Comparison of ENCODE assay signal across 12 mouse cellular contexts in genomic region chr3:152108003-152108395, GRCm38 (mm10). TPM values are rescaled to one million over a fixed set of nuclear protein-coding genes. Genes with fewer than 3 reads are reported as not detected.
DNase-seq lines count a peak whose midpoint lies in the region; ATAC-seq and TF ChIP-seq lines count a peak whose summit lies in the region.
"Had no signal": no experiment of that assay in that cellular context is flagged by ENCODE, and none has a peak within 500 bp of the region (broad histone marks: within the 10 kb centered on the region; RNA-seq: fewer than 3 reads in every experiment).

No protein-coding gene starts in this region.

- H3K9ac ChIP-seq in kidney, embryonic 14.5 days (ENCODE audit: low read depth, low read length) = no peak overlapping the region
- peak overlapping the region; percentile 59 for H3K9ac ChIP-seq in MEL (ENCODE audit: control insufficient read depth, low read depth, low read length, poor library complexity, severe bottlenecking)
- H3K9ac ChIP-seq in intestine, embryonic 15.5 days = no peak overlapping the region
- H3K9ac ChIP-seq: midbrain, embryonic 12.5 days had no signal

- intact Hi-C loops in heart, postnatal 14 days (cut with DNase I) = no loop called here

- H3K4me3 ChIP-seq in kidney, embryonic 14.5 days (ENCODE audit: low read length) = no peak overlapping the region
- peak overlapping the region; percentile 56 to 57 for H3K4me3 ChIP-seq in MEL (ENCODE audit: control insufficient read depth in 1 of 2, insufficient read depth in 1 of 2, low read depth in 2 of 2, low read length in 2 of 2)
- H3K4me3 ChIP-seq in intestine, embryonic 15.5 days (replicated peaks) = no peak overlapping the region

- 56% methylated on average over 5 of the region's 5 CpGs for WGBS in kidney, embryonic 14.5 days
- 64% methylated on average over 5 of the region's 5 CpGs for WGBS in intestine, embryonic 15.5 days

- peaks cover 28% of the 10 kb centered on the region; the same call in 1 of the 2 replicates for H3K4me1 ChIP-seq in kidney, embryonic 14.5 days (ENCODE audit: control insufficient read depth, insufficient read depth, low read length)
- H3K4me1 ChIP-seq in MEL (ENCODE audit: control insufficient read depth in 1 of 2, insufficient read depth in 2 of 2, low read length in 2 of 2) = peaks cover 7 to 28% of the 10 kb centered on the region in 2 experiments
- H3K4me1 ChIP-seq in intestine, embryonic 15.5 days (replicated peaks) = peaks cover 12% of the 10 kb centered on the region; the same call in 1 of the 2 replicates

- H3K79me2 ChIP-seq in MEL (ENCODE audit: control insufficient read depth, insufficient read depth, low read length, poor library complexity) = no peaks in the 10 kb centered on the region

- H3K27me3 ChIP-seq in kidney, embryonic 14.5 days (ENCODE audit: control insufficient read depth, insufficient read depth, low read length) = peaks cover 8% of the 10 kb centered on the region; the same call in 1 of the 2 replicates
- no peaks in the 10 kb centered on the region for H3K27me3 ChIP-seq in MEL (ENCODE audit: control insufficient read depth in 1 of 2, insufficient read depth in 2 of 2, low read length in 2 of 2)
- H3K27me3 ChIP-seq in intestine, embryonic 15.5 days (replicated peaks) = no peaks in the 10 kb centered on the region

- DNase-seq in heart, adult 11 months = peak; percentile 87
- DNase-seq in heart, postnatal 14 days = no peak
- DNase-seq in kidney, adult 11 months = no peak
- no peak for DNase-seq in MEL (ENCODE audit: low read depth, low spot score)
- no peak for DNase-seq in cerebellum, postnatal 4 days (ENCODE audit: low spot score in 2 of 2)
- no peak for DNase-seq in cerebellum, adult 9-11 months
- DNase-seq: B cell, adult 2 months; embryo, embryonic 11 days; lung, adult 2 months had no signal

- ATAC-seq in kidney, embryonic 14.5 days (ENCODE audit: low FRiP score, low TSS enrichment) = no peak
- no peak for ATAC-seq in intestine, embryonic 15.5 days

- TF ChIP-seq POLR2A in MEL (IDR thresholded peaks at IDR 0.05; ENCODE audit: control insufficient read depth in 1 of 2, insufficient read depth in 1 of 2, low read depth in 1 of 2, low read length in 2 of 2, poor library complexity in 1 of 2) = no peak

- TF ChIP-seq EP300 in MEL (IDR thresholded peaks at IDR 0.05; ENCODE audit: low read depth in 1 of 2, low read length in 2 of 2) = no peak

- no peaks in the 10 kb centered on the region for H3K36me3 ChIP-seq in kidney, embryonic 14.5 days (ENCODE audit: control insufficient read depth, insufficient read depth, low read length)
- peaks cover 0 to 9% of the 10 kb centered on the region in 2 experiments; a peak in 2 of 4 replicates for H3K36me3 ChIP-seq in MEL (ENCODE audit: control insufficient read depth in 1 of 2, insufficient read depth in 2 of 2, low read length in 2 of 2)
- H3K36me3 ChIP-seq in intestine, embryonic 15.5 days = no peaks in the 10 kb centered on the region
- H3K36me3 ChIP-seq: midbrain, embryonic 12.5 days had no signal

- TF ChIP-seq RAD21 in MEL (IDR thresholded peaks at IDR 0.05; ENCODE audit: low read depth, low read length) = no peak

- H3K4me2 ChIP-seq in kidney, embryonic 14.5 days (replicated peaks; ENCODE audit: low read depth, low read length) = peak overlapping the region; percentile 76; the same call in 1 of the 2 replicates
- H3K4me2 ChIP-seq in intestine, embryonic 15.5 days (replicated peaks) = peak overlapping the region; percentile 64

- H3K9me3 ChIP-seq in kidney, embryonic 14.5 days (ENCODE audit: control insufficient read depth, low read length) = no peaks in the 10 kb centered on the region
- no peaks in the 10 kb centered on the region for H3K9me3 ChIP-seq in MEL (replicated peaks; ENCODE audit: insufficient read depth, low read length)
- no peaks in the 10 kb centered on the region for H3K9me3 ChIP-seq in intestine, embryonic 15.5 days
- H3K9me3 ChIP-seq: midbrain, embryonic 12.5 days had no signal

- no peak overlapping the region for H3K27ac ChIP-seq in kidney, embryonic 14.5 days (ENCODE audit: low read depth, low read length)
- peak overlapping the region; percentile 55 for H3K27ac ChIP-seq in MEL (ENCODE audit: control insufficient read depth, low read depth, low read length)
- no peak overlapping the region for H3K27ac ChIP-seq in intestine, embryonic 15.5 days
- H3K27ac ChIP-seq: midbrain, embryonic 12.5 days had no signal

- no peak for TF ChIP-seq CTCF in MEL (IDR thresholded peaks at IDR 0.05 in 2 of 3, conservative IDR thresholded peaks at IDR 0.05 in 1 of 3; ENCODE audit: control insufficient read depth in 1 of 3, insufficient read depth in 1 of 3, low read depth in 2 of 3, low read length in 3 of 3, poor library complexity in 1 of 3, severe bottlenecking in 1 of 3)

TF ChIP-seq in MEL, 35 proteins besides CTCF, POLR2A, EP300 and RAD21:
- TF ChIP-seq CHD2 (IDR thresholded peaks at IDR 0.05; ENCODE audit: low read length) (no peak), MXI1 (IDR thresholded peaks at IDR 0.05; ENCODE audit: low read depth, low read length) (peak; percentile 38; the same call in 1 of the 2 replicates)

RNA-seq across cellular contexts. Expression of gene Gipc2, which starts 58.0 kb away (rescaled TPM):
- total RNA-seq in heart, postnatal 14 days (2021) = 1 to 10 TPM; 2.1 to 2.9 TPM
- polyA plus RNA-seq in kidney, embryonic 14.5 days (2014; fragmentation: Nextera tagmentation; extraction: Ambion mirVana) = 16.0 and 22.2 TPM in 2 replicates
- total RNA-seq in MEL (2012; rRNA removed) = 0.27 and 0.62 TPM in 2 replicates
- under 1 TPM in 1 of 2 experiments, not detected in 1; 0.78 TPM for polyA plus RNA-seq in MEL (2012; ENCODE audit: insufficient read depth in 1 of 2, insufficient read length in 2 of 2, low read depth in 1 of 2, low replicate concordance in 2 of 2, missing spikeins in 1 of 2)
- 171 and 172 TPM in 2 replicates for polyA plus RNA-seq in intestine, embryonic 15.5 days (2015; fragmentation: Nextera tagmentation; extraction: Ambion mirVana)

Comparison
In these comparisons a context has a peak if more than half of its experiments do, and no peak if none do; other contexts are left out.
1. H3K4me3 ChIP-seq: peak in MEL (2 of 2); none in kidney, embryonic 14.5 days (single experiment) and intestine, embryonic 15.5 days (single experiment).